ENCODE assay signal across 8 mouse cellular contexts in the genomic region with DNA sequence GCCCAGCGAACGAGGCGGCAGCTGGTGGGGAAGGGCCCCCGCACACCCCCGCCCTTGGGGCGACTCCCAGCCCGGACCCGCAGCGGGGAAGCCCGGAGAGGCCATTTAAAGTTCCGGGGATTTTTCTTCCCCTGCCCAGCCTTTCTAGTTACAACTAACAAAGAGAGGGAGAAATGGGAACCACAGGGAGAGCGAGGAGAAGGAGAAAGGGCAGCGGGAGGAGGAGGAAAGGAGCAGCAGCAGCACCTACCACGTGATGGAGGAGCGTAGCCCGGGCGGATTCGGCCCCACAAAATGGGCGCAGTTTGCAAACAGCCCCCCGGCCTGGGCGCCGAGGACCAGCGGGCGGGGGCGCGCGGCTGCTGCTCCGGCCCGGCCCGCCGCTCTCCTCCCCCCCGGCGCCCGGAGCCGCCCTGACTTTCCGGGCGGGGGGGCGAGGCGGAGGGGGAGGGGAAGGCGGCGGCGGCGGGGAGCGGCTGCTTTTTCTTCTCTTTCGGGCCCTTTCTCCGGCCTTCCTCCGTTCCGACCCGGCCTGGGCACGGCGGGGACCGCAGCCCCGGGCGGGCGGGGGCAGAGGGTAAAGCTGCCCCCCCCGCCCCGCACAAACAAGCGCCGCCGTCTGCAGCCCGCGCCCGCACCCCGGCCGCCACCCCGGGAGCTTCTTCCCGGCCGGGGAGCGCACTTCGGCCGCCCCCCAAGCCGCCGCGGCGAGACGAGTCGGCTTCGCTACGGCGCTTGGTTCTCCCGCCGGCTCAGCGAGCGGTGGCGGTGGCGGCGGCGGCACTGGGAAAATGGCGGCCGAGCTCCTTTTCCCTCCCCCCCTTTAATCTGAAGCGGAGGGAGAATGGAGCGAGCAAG. TPM values are rescaled to one million over a fixed set of nuclear protein-coding genes. Genes with fewer than 3 reads are reported as not detected.
A peak's percentile ranks its signal among the peaks of the same experiment; 100 is the strongest.
DNase-seq lines count a peak whose midpoint lies in the region; ATAC-seq and TF ChIP-seq lines count a peak whose summit lies in the region.

No protein-coding gene starts in this region.

- H3K9ac ChIP-seq in heart, embryonic 11.5 days (ENCODE audit: low read depth, low read length), result peak overlapping the region; percentile 100
- H3K9ac ChIP-seq in kidney, embryonic 16.5 days (replicated peaks; ENCODE audit: low read length), result peak overlapping the region; percentile 99

- H3K27ac ChIP-seq in bone marrow macrophage, adult 2 months (ENCODE audit: insufficient read depth, low read depth, low read length), result peak overlapping the region; percentile 99
- H3K27ac ChIP-seq in heart, embryonic 11.5 days (ENCODE audit: low read depth, low read length), result peak overlapping the region; percentile 100
- H3K27ac ChIP-seq in kidney, embryonic 16.5 days (ENCODE audit: low read length), result peak overlapping the region; percentile 100

- H3K4me2 ChIP-seq in heart, embryonic 11.5 days, result peak overlapping the region; percentile 67
- H3K4me2 ChIP-seq in kidney, embryonic 16.5 days (replicated peaks; ENCODE audit: low read depth, low read length), result peak overlapping the region; percentile 78

- peak overlapping the region; percentile 74 for H3K4me3 ChIP-seq in bone marrow macrophage, adult 2 months (ENCODE audit: insufficient read depth, low read length)
- H3K4me3 ChIP-seq in heart, embryonic 11.5 days (ENCODE audit: low read depth, low read length), result peak overlapping the region; percentile 93
- H3K4me3 ChIP-seq in kidney, embryonic 16.5 days (ENCODE audit: low read length), result peak overlapping the region; percentile 85

- peaks cover 11% of the 10 kb centered on the region for H3K4me1 ChIP-seq in bone marrow macrophage, adult 2 months (ENCODE audit: control insufficient read depth, insufficient read depth, low read length)
- H3K4me1 ChIP-seq in heart, embryonic 11.5 days (ENCODE audit: control insufficient read depth, insufficient read depth, low read length), result peaks cover 9% of the 10 kb centered on the region
- peaks cover 18% of the 10 kb centered on the region for H3K4me1 ChIP-seq in kidney, embryonic 16.5 days (ENCODE audit: insufficient read depth, low read length)

- TF ChIP-seq CTCF in bone marrow macrophage, adult 2 months (IDR thresholded peaks at IDR 0.05; ENCODE audit: low read depth, low read length), result no peak

- no peaks in the 10 kb centered on the region for H3K36me3 ChIP-seq in heart, embryonic 11.5 days (ENCODE audit: control insufficient read depth, insufficient read depth, low read length)
- H3K36me3 ChIP-seq in kidney, embryonic 16.5 days (ENCODE audit: insufficient read depth, low read length), result no peaks in the 10 kb centered on the region

- DNase-seq in 3134 (ENCODE audit: extremely low read depth, insufficient read length, low spot score) (peak; percentile 78), liver (peak; percentile 80)
- DNase-seq in spleen, postnatal 36 days (ENCODE audit: low spot score in 2 of 2), result peak; percentile 69 to 74

- peak; percentile 23 for ATAC-seq in erythroblast, adult 5-6 weeks (replicated peaks; ENCODE audit: low FRiP score, poor library complexity, severe bottlenecking)
- ATAC-seq in heart, embryonic 11.5 days (replicated peaks; ENCODE audit: insufficient number of reproducible peaks, low FRiP score, low TSS enrichment), result peak; percentile 65
- peak; percentile 67 for ATAC-seq in kidney, embryonic 16.5 days (ENCODE audit: low FRiP score, low TSS enrichment)
- ATAC-seq in monocyte, adult 5-6 weeks (replicated peaks; ENCODE audit: insufficient number of reproducible peaks, low FRiP score, low TSS enrichment, poor library complexity, severe bottlenecking), result peak; percentile 79

- no peaks in the 10 kb centered on the region for H3K9me3 ChIP-seq in heart, embryonic 11.5 days (replicated peaks; ENCODE audit: control insufficient read depth, low read length)
- no peaks in the 10 kb centered on the region for H3K9me3 ChIP-seq in kidney, embryonic 16.5 days (ENCODE audit: low read length)

- no peak for TF ChIP-seq POLR2A in bone marrow macrophage, adult 2 months (IDR thresholded peaks at IDR 0.05; ENCODE audit: borderline replicate concordance, low read depth, low read length)

- 2% methylated on average over 70 of the region's 92 CpGs for whole genome bisulfite sequencing in heart, embryonic 11.5 days (ENCODE audit: insufficient replicate concordance)
- 0% methylated on average over 58 of the region's 92 CpGs for WGBS in kidney, embryonic 16.5 days

- no peaks in the 10 kb centered on the region for H3K27me3 ChIP-seq in heart, embryonic 11.5 days (ENCODE audit: control insufficient read depth, insufficient read depth, low read length)
- no peaks in the 10 kb centered on the region for H3K27me3 ChIP-seq in kidney, embryonic 16.5 days (ENCODE audit: insufficient read depth, low read length)

RNA-seq across cellular contexts. Expression of gene Kansl1, which starts 27.0 kb away (rescaled TPM):
- polyA plus RNA-seq in bone marrow macrophage, adult 2 months (2012; ENCODE audit: insufficient read depth, insufficient read length, missing spikeins), result 37.4 and 37.9 TPM in 2 replicates
- total RNA-seq in erythroblast, adult 5-6 weeks (2015; ENCODE audit: low replicate concordance), result 20.8 and 25.1 TPM in 2 replicates
- total RNA-seq in erythroblast, adult 5-6 weeks (2017; ENCODE audit: low replicate concordance), result 20.6 TPM in 2 replicates
- polyA plus RNA-seq in heart, embryonic 11.5 days (2014; fragmentation: Nextera tagmentation; extraction: Ambion mirVana), result 16.6 TPM in 2 replicates
- 22.5 and 27.1 TPM in 2 replicates for polyA plus RNA-seq in kidney, embryonic 16.5 days (2015; fragmentation: Nextera tagmentation; extraction: Ambion mirVana)
- total RNA-seq in monocyte, adult 5-6 weeks (2017), result 46.2 to 72.5 TPM (median 48.9 TPM) in 3 replicates

Comparison
In these comparisons a context has a peak if more than half of its experiments do, and no peak if none do; other contexts are left out.
1. Peak in every context shown above with its lines: DNase-seq, ATAC-seq, H3K4me3 ChIP-seq and H3K27ac ChIP-seq.
2. ATAC-seq: peak in every context shown above with its lines; median percentile 79 in monocyte, adult 5-6 weeks; 67 in kidney, embryonic 16.5 days; 65 in heart, embryonic 11.5 days; 23 in erythroblast, adult 5-6 weeks.